Mouse (Mus musculus): ENCODE results near the gene Pla2g1b. TPM values are rescaled to one million over a fixed set of nuclear protein-coding genes. Genes with fewer than 3 reads are reported as not detected.
"Not testable (repeated sequence)": the region's sequence is repeated elsewhere in the genome, so short reads cannot be mapped to it uniquely, and the experiment has no call there.

Gene Pla2g1b
- polyA plus RNA-seq, 1 experiment from 2014 or later = 1.4 TPM

DNA sequence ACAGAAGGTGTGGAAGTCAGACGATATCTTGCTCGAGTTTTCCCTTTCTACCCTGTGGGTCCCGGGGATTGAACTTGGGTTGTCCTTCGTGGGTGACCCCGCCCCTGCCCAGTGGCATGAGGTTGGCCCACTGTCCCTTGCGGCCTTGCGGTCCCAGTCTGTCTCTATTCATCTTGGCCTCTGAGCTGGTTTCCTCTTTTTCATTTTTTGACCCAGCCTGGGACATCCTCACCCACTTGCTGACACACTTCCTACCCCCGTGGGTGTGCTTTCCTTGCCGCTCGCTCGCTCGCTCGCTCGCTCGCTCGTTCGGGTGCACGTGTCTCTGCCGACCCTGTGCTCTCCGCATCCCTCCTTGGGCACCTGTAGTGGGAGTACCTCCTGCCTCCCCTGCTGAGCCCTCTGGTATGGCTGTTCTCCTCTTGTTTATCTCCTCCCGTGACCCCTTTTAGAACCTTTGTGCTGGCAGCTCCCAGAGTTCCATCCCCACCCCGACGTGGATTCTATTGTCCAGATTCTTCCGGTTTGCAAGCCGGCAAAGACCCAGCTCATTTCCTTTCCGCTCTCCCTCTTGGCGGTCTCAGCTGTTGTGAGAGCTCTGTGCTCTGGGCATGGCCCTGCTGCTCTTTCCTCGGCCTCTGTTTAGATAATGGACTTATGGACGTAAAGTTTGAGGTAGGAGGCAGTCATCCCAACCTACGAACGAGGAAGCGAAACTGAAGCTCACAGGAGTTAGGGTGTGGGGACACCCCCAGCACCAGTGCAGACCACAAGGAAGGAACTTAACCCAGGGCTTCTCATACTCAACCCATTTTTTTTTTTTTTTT is 50.2 kb downstream of the Pla2g1b start:
- Histone ChIP-seq H3K27ac (peak overlapping the region; percentile 85), H3K4me1 (peaks cover 55% of the 10 kb centered on the region), H3K27me3 (ENCODE audit: insufficient read depth, poor library complexity, severe bottlenecking) (no peaks in the 10 kb centered on the region), H3K4me3 (0 out of 2 replicates have a peak overlapping the region, but pooled peaks have one; percentile 9), H3K36me3 (peaks cover 19% of the 10 kb centered on the region), H3K9me3 (no peaks in the 10 kb centered on the region)
- whole genome bisulfite sequencing = 68% methylated on average over 32 of the region's 32 CpGs
- no peak for DNase-seq (ENCODE audit: low spot score)

- no peak for DNase-seq (ENCODE audit: low spot score)
- Histone ChIP-seq H3K9me3 (no peaks in the 10 kb centered on the region), H3K27ac (no peak overlapping the region; the same call in 1 of the 2 replicates), H3K4me1 (peaks cover 56% of the 10 kb centered on the region), H3K36me3 (peaks cover 19% of the 10 kb centered on the region), H3K4me3 (no peak overlapping the region), H3K27me3 (ENCODE audit: insufficient read depth, poor library complexity, severe bottlenecking) (no peaks in the 10 kb centered on the region)
- WGBS = 84% methylated on average over 7 of the region's 7 CpGs
Measured at GRCm38 (mm10) chr5:115516908-115517307, 50.8 kb downstream of the Pla2g1b start.

DNA sequence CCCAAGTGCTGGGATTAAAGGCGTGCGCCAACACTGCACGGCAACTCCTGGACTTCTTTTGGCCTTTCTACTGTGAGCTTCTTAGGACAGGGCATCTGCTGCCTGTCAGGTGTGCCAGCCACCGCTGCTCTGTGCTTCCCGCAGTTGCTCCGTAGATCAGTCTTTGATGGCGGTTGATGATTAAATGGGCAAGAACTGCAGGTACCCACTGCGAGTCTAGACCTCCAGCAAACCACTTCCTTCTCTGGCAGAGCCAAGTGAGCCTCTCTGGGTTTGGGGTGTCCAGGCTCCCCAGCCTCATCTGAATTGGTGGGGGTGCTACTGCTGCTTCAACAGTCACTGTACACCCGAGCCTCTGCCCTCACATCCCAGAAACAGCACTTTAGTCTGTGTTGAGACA is 51.4 kb downstream of the Pla2g1b start:
- Histone ChIP-seq H3K4me1 (peaks cover 60% of the 10 kb centered on the region), H3K36me3 (peaks cover 19% of the 10 kb centered on the region), H3K27me3 (ENCODE audit: insufficient read depth, poor library complexity, severe bottlenecking) (no peaks in the 10 kb centered on the region), H3K4me3 (no peak overlapping the region), H3K9me3 (no peaks in the 10 kb centered on the region), H3K27ac (no peak overlapping the region)
- 93% methylated on average over 9 of the region's 9 CpGs for WGBS
- no peak for DNase-seq (ENCODE audit: low spot score)

DNA sequence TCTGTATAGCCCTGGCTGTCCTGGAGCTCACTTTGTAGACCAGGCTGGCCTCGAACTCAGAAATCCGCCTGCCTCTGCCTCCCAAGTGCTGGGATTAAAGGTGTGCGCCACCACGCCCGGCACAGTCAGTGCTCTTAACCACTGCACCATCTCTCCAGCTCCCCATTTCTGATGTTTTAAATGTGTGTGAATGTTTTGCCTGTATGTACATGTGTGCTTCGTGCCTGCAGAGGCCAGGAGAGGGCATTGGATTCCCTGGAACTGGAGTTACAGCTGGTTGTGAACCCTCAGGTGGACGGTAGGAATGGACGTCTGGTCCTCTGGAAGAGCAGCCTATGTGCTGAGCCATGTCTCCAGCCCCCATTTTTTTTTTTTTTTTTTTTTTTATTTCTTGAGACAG is 52.2 kb downstream of the Pla2g1b start:
- Histone ChIP-seq H3K36me3 (peaks cover 16% of the 10 kb centered on the region), H3K4me1 (peaks cover 67% of the 10 kb centered on the region)
- 97% methylated on average over 7 of the region's 8 CpGs for WGBS
- H3K9me3 ChIP-seq; H3K27me3 ChIP-seq (ENCODE audit: insufficient read depth, poor library complexity, severe bottlenecking); DNase-seq (ENCODE audit: low spot score); H3K27ac ChIP-seq; H3K4me3 ChIP-seq: not testable (repeated sequence)

DNA sequence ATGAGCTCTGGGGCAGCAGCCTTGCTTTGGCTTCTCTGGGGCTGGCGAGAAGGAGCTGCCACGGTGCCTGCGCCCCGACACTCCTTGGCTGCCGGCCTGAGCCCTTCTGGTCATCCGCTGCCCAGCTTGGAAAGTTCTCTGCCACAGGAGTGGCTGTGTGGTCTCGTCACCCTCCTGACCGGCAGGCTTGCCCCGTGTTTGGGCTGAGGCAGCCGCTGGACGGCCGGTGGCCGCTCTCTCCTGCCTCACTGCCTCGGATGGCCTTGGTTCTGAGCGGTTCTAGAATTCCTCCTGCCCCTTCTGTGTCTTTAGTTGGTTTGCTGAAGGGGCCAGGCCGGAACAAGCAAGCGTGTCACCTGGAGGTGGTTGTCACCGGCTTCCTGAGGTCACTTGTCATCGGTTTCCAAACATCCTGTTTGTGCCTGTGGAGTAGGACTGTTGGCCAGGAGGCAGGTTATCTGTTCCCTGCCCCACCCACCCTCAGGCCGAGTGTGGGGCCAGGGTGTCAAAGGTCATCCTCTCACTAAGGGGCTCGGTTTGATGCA is 54.3 kb downstream of the Pla2g1b start:
- no peaks in the 10 kb centered on the region for H3K9me3 ChIP-seq
- no peak for DNase-seq (ENCODE audit: low spot score)
- H3K27ac ChIP-seq = peak overlapping the region; percentile 77
- H3K27me3 ChIP-seq (ENCODE audit: insufficient read depth, poor library complexity, severe bottlenecking) = no peaks in the 10 kb centered on the region
- H3K36me3 ChIP-seq = peaks cover 10% of the 10 kb centered on the region; the same call in 1 of the 2 replicates
- 41% methylated on average over 21 of the region's 21 CpGs for WGBS
- peaks cover 72% of the 10 kb centered on the region for H3K4me1 ChIP-seq
- peak overlapping the region; percentile 20; the same call in 1 of the 2 replicates for H3K4me3 ChIP-seq

- H3K27ac ChIP-seq = peak overlapping the region; percentile 77
- H3K4me3 ChIP-seq = no peak overlapping the region
- DNase-seq (ENCODE audit: low spot score) = no peak
- no peaks in the 10 kb centered on the region for H3K27me3 ChIP-seq (ENCODE audit: insufficient read depth, poor library complexity, severe bottlenecking)
- H3K9me3 ChIP-seq = no peaks in the 10 kb centered on the region
- WGBS = 69% methylated on average over 20 of the region's 21 CpGs
- H3K4me1 ChIP-seq = peaks cover 74% of the 10 kb centered on the region
- H3K36me3 ChIP-seq = peaks cover 13% of the 10 kb centered on the region; the same call in 1 of the 2 replicates
Measured at GRCm38 (mm10) chr5:115521553-115522461, 55.7 kb downstream of the Pla2g1b start.

- Histone ChIP-seq H3K27ac (peak overlapping the region; percentile 77), H3K4me3 (no peak overlapping the region), H3K27me3 (ENCODE audit: insufficient read depth, poor library complexity, severe bottlenecking) (no peaks in the 10 kb centered on the region), H3K4me1 (peaks cover 79% of the 10 kb centered on the region), H3K9me3 (no peaks in the 10 kb centered on the region), H3K36me3 (peaks cover 11% of the 10 kb centered on the region; the same call in 1 of the 2 replicates)
- 78% methylated on average over 4 of the region's 4 CpGs for WGBS
- DNase-seq (ENCODE audit: low spot score) = no peak
Measured at GRCm38 (mm10) chr5:115522531-115522930, 56.5 kb downstream of the Pla2g1b start.

GRCm38 (mm10) chr5:115522981-115523499 is 57.0 kb downstream of the Pla2g1b start:
- Histone ChIP-seq H3K36me3 (peaks cover 10% of the 10 kb centered on the region; the same call in 1 of the 2 replicates), H3K4me1 (peaks cover 83% of the 10 kb centered on the region), H3K27me3 (ENCODE audit: insufficient read depth, poor library complexity, severe bottlenecking) (no peaks in the 10 kb centered on the region), H3K27ac (peak overlapping the region; percentile 77), H3K4me3 (no peak overlapping the region), H3K9me3 (no peaks in the 10 kb centered on the region)
- WGBS = 66% methylated on average over 15 of the region's 15 CpGs
- DNase-seq (ENCODE audit: low spot score) = no peak

GRCm38 (mm10) chr5:115523971-115524370 is 57.9 kb downstream of the Pla2g1b start:
- H3K9me3 ChIP-seq = no peaks in the 10 kb centered on the region
- H3K36me3 ChIP-seq = peaks cover 7% of the 10 kb centered on the region; the same call in 1 of the 2 replicates
- no peak for DNase-seq (ENCODE audit: low spot score)
- H3K27ac ChIP-seq = peak overlapping the region; percentile 77
- peak overlapping the region; percentile 41 for H3K4me3 ChIP-seq
- H3K27me3 ChIP-seq (ENCODE audit: insufficient read depth, poor library complexity, severe bottlenecking) = no peaks in the 10 kb centered on the region
- 5% methylated on average over 15 of the region's 15 CpGs for WGBS
- peaks cover 89% of the 10 kb centered on the region for H3K4me1 ChIP-seq

Other genes starting within 250 kb of the Pla2g1b start
- gene Pop5, start 230.4 kb upstream of the Pla2g1b start, polyA plus RNA-seq (2016; fragmentation: Nextera tagmentation; extraction: Ambion mirVana) = 88.7 and 117 TPM in 2 replicates
- 102 and 117 TPM in 2 replicates for gene Rnf10, start 193.4 kb upstream of the Pla2g1b start, polyA plus RNA-seq (2016; fragmentation: Nextera tagmentation; extraction: Ambion mirVana)
- 78.2 and 87.8 TPM in 2 replicates for gene Coq5, start 186.6 kb upstream of the Pla2g1b start, polyA plus RNA-seq (2016; fragmentation: Nextera tagmentation; extraction: Ambion mirVana)
- 1,455 and 1,701 TPM in 2 replicates for gene Dynll1, start 165.3 kb upstream of the Pla2g1b start, polyA plus RNA-seq (2016; fragmentation: Nextera tagmentation; extraction: Ambion mirVana)
- 154 and 293 TPM in 2 replicates for gene Srsf9, start 139.1 kb upstream of the Pla2g1b start, polyA plus RNA-seq (2016; fragmentation: Nextera tagmentation; extraction: Ambion mirVana)
- gene Gatc, start 125.1 kb upstream of the Pla2g1b start, polyA plus RNA-seq (2016; fragmentation: Nextera tagmentation; extraction: Ambion mirVana) = 22.8 and 25.8 TPM in 2 replicates
- gene Triap1, start 125.0 kb upstream of the Pla2g1b start, polyA plus RNA-seq (2016; fragmentation: Nextera tagmentation; extraction: Ambion mirVana) = 40.3 and 46.7 TPM in 2 replicates
- 1,049 and 1,325 TPM in 2 replicates for gene Cox6a1, start 117.3 kb upstream of the Pla2g1b start, polyA plus RNA-seq (2016; fragmentation: Nextera tagmentation; extraction: Ambion mirVana)
- gene Msi1, start 36.7 kb upstream of the Pla2g1b start, polyA plus RNA-seq (2016; fragmentation: Nextera tagmentation; extraction: Ambion mirVana) = 9.6 and 17.1 TPM in 2 replicates
- 18.7 and 19.0 TPM in 2 replicates for gene Sirt4, start 18.5 kb downstream of the Pla2g1b start, polyA plus RNA-seq (2016; fragmentation: Nextera tagmentation; extraction: Ambion mirVana)
- 30.3 and 31.9 TPM in 2 replicates for gene Pxn, start 40.4 kb downstream of the Pla2g1b start, polyA plus RNA-seq (2016; fragmentation: Nextera tagmentation; extraction: Ambion mirVana)
- gene Rplp0, start 93.2 kb downstream of the Pla2g1b start, polyA plus RNA-seq (2016; fragmentation: Nextera tagmentation; extraction: Ambion mirVana) = 1,223 and 1,345 TPM in 2 replicates
- gene Gcn1l1, start 99.0 kb downstream of the Pla2g1b start, polyA plus RNA-seq (2016; fragmentation: Nextera tagmentation; extraction: Ambion mirVana) = 47.8 and 49.8 TPM in 2 replicates
- 16.5 and 18.8 TPM in 2 replicates for gene Rab35, start 165.6 kb downstream of the Pla2g1b start, polyA plus RNA-seq (2016; fragmentation: Nextera tagmentation; extraction: Ambion mirVana)

All from heart, embryonic 10.5 days (tissue).